Mouse (Mus musculus) spleen, embryonic (tissue): ENCODE results near the gene Abcg1.

Source experiments
- CTCF ChIA-PET: fragments of 350-600 bp; sonication (Branson Sonifier 250); formaldehyde crosslinking; loops from one replicate; lab custom pipeline; 2022; lab: Charles Lee

Gene Abcg1

DNA sequence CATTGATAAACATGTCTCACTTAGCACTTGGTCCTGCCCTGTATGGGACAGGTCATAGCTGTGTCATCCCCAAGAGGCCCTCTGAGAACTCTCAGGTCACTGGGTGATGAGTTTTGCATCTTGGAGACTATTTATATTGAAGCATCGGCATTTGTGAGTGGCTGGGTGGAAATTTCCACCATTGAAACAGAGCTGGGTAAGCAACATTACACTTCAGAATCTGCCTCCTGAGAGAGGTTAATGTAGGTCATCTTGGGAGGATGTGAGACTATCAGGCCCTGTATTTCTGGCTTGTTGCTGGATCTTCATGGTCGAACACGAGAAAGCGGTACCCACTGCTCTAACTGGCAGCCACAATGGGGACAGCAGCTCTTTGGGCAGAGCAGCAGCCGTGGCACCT, 18.0 kb downstream of the Abcg1 start:
- CTCF ChIA-PET: interaction anchor here (0.9 kb wide), 1 partner anchor 47 kb away, joined by 3 read pairs; no protein-coding TSS in a partner anchor

DNA sequence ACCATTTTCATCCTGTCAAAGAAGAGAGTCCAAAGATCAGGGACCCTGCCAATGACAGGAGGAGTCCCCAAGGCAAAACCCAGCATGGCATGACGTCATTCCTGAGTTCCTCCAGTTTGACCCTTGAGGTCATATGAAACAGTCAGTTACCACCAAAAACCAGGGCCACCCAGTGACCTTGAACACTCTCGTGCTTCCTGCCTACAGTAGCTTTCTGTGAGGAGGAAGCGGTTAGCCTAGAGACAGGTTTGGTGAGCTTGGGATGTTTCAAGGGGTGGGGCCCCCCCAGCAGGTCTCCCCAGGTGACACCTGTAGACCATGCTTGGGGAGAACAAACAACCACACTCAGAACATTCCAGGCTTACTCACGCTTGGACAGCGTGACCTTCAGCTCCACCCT, 20.1 kb downstream of the Abcg1 start:
- CTCF ChIA-PET: interaction anchor here (1.1 kb wide), 1 partner anchor 17 kb away, joined by 3 read pairs; no protein-coding TSS in a partner anchor

DNA sequence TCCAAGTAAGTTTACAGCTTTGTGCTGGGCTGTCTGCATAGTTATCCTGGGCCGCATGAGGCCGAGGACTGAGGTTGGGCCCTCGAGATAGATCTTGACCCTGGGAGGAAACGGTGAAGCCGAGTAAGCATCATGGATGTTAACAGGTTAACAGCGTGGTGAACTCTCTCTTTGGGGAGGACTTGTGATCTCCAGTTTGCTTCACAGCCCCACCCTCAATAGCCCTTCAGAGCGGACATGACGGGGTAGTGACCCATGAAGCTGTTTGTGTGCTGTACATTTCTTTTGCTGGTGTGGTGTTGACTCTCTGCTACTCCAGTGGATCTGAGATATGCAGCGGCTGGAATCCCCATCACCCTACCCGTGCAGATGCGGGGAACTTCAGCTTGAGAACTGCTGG, 21.1 kb downstream of the Abcg1 start:
- CTCF ChIA-PET: no interaction called here

DNA sequence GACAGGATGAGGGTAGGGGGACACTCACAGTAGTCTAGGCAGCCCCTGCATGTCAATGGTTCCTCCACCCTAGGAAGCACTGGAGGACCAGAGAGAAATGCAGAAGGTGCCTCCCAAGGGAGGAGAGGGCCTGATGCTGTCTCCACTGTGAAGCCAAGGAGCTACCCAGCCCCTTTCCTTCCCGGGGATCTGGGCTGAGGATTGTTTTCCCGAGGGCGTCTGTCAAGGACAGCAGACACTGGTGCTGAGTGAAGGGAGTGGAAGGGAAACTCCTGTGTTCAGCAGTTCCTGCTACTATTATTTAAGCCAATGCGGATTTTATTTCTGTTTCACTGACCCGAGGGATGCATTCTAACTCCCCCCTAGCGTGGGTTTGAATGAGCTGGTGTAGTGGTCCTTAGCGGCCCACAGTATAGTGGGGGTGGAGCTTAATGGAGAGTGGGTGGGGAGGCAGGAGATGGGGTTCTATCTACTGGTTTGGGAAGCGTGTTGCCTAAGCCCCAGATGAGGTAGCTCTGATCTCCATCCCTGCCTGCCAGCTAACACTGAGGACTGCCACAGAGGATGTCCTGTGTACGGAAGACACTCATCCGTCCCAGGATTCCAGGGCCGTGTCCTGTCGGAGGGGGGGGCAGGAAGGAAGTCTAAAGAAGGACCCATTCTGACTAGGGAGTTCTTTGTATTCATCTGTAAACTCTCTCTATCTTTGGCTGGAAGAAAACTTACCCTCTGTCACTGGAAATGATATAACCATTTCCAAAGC, 21.8 kb downstream of the Abcg1 start:
- CTCF ChIA-PET: no interaction called here

DNA sequence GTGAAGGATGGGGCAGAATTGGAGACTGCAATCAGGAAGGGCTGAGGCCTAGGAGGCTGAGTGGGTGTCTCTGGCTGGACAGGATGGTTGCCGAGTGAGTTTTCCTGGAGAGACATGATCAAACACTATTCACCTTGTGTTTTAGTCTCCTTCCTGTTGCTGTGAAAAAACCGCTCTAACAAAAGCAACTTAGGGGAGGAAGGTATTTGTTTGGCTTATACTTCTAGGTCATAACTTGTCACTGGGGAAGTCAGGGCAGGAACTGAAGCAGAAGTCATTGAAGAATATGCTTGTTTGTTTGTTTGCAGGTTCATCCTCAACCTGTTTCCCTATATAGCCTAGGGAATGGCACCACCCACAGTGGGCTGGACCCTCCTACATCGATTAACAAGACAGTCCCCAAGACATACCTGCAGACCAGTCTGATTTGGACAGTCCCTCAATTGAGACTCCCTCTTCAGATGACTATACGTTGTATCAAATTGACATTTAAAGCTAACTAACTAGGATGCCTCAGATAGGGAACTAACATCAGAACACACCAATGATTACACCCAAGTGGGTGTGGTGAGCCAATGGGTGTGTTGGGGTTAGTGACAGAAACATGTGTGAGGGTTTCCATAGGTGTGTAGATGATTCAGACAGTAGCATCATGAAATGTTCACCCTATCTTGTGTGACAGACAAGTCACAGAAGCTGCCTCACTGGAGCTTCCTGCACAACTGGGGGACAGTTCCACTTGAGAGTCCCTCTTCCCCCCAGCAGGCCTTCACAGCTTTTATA, 25.0 kb downstream of the Abcg1 start:
- CTCF ChIA-PET: no interaction called here

DNA sequence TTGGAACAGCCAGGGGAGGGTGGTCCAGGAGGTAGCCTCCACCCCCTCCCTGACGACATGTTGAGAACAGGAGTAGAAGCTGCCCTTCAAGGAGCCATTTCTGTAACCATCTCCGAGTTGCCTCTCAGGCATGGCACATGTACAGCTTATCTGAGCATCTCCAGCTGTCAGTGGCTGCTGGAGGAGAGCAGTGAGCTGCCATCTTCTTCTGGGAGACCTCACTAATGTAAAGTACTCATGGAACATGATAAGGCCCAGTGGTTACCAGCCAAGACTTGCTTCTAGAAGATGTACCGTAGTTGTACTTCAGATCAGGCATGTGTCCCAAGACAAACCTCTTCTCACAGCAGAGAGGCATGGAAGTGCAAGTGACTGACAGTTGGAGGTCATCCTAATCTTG, 28.0 kb downstream of the Abcg1 start:
- CTCF ChIA-PET: no interaction called here

DNA sequence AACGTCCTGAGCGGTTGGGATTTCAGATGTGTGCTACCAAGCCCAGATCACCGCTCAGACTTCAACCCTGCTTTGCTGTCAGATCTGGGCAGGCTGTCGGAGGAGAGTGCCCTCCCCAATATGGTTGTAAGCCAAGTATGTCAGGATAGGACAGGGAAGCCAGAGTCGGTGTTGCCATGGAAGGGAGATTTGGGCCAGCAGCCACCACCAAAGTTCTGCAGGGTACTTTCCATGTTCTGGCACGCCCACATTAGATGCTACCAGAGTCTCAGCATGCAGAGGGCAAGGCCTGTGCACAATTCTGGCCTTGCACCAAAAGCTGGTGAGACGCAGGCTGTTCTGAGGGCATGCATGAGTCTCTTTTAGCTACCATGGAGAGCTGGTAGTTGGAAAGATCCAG, 28.7 kb downstream of the Abcg1 start:
- CTCF ChIA-PET: no interaction called here

DNA sequence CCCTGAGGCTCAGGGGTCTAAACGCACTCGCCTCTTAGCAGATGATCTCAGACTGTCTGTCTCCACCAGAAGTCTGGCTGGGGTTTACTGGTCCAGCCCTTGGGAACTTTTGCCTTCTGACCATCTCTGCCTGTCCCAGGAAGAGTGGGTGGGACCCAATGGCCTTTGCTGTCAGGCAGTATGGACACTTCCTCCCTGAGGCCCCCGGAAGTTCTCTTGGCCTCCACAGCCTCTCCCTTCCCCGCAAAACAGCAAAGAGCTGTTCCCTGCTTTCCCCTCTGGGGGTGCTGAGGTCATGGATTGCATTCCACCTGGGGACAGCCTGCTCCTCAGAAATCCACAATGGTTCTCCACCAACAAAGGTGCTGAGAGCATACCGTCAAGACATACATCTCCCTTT, 31.2 kb downstream of the Abcg1 start:
- CTCF ChIA-PET: no interaction called here

DNA sequence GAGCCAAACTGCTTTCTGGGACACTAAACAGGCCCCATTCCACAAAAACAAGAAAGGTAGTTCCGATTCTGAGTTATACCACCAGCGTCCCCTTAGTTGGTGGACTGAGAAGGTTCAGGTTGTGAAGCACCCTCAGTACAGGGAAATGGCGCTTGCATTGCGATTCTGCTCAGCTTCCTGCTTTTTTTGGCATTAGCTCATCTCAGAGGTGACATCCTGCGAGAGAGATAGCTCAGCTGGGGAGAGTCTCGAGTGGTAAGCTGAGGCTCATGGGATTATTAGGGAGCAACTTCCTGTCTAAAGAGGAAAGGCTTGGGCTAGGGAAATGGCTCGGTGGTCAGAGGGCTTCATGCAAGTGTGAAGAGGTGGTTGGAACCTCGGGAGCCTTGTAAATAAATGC, 32.4 kb downstream of the Abcg1 start:
- CTCF ChIA-PET: no interaction called here

DNA sequence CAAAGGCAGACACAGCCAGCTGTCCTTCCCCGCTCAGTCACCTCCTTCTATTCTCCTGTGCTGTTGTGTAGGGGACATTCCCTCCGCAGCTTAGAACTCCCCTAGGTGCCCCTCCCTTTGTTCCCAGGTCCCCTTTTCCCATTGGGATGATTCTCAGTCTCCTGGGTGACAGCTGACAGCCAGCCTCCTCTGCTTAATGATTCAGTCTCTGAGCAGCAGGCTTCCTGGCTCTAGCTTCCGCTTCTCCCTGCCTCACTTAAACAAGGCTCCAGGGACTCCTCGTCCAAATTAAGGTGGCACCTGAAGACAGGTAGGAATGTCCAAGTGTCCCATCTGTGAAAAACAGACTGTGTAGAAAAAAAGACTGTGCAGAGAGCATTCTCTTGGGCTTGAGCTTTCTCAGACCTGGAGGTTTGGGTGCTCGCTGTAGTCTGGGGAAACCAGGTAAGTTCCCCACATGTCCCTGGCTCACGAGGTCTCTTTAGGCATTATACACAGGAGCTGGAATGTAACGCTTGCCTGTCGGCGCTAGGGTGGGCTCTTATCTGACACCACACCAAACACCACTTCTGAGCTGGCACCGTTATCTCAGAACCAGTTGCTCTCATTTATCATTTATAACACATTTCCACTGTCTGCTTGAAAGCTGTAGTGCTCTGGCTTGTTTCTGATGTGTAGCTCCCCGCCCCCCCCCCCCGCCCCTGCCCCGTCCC, 33.7 kb downstream of the Abcg1 start:
- CTCF ChIA-PET: interaction anchor here (0.6 kb wide), 1 partner anchor 347 kb away, joined by 3 read pairs; no protein-coding TSS in a partner anchor

DNA sequence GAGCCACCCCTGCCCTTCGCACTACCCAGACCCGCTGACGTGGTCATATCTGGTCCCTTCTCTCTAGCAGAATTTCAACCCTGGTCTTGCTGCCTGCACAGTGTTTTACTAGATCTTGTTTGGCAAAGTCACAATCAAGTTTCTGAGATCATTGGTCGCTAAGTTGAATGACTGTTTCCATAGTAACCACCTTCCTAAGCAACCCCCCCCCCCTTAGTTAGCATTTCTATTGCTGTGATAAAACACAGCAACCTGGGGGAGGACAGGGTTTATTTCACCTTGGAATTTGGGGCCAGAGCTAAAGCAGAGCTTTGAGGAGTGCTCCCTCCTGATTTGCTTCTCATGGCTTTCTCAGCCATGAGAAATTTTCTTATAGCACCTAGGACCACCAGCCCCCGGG, 37.3 kb downstream of the Abcg1 start:
- CTCF ChIA-PET: interaction anchor here (0.6 kb wide), 1 partner anchor 1145 kb away, joined by 3 read pairs; no protein-coding TSS in a partner anchor

DNA sequence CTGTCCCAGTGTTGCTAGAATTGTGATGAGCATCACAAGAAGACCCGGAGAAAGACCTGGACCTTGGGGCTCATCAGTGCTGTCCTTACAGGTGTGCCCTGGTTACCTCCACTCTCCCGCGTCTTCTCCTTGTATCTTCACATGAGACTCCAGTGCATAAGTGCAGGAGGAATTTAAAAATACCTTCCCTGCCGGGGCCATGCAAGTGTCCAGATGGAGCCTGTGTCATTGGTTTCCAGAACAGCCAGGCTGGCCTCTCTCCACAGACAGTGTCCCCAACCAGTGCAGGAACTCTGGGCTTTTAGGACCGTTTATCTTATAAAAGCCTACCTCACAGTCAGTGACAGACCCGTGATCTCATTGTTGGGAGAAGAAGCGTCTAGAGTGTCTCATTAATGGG, 38.1 kb downstream of the Abcg1 start:
- CTCF ChIA-PET: interaction anchor here (0.6 kb wide), 1 partner anchor 1144 kb away, joined by 3 read pairs; no protein-coding TSS in a partner anchor

DNA sequence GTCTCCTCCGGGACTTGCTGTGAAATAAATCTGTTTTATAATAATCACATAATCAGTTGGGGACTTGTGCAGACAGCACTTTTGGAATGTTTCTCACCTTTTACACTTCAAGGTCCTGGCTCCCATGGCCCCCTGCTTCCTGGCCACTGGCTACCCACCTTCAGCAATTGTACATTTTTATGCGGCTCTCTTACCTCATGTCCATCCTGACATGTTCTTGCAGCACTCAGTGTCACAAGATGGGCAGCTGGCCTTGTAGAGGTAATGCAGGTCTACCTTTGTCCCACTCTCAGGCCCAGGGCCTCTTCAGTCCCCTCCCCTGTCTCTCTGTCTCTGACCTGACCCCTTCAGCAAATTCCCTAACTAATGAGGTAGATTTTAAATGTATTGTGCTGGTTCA, 39.4 kb downstream of the Abcg1 start:
- CTCF ChIA-PET: no interaction called here

DNA sequence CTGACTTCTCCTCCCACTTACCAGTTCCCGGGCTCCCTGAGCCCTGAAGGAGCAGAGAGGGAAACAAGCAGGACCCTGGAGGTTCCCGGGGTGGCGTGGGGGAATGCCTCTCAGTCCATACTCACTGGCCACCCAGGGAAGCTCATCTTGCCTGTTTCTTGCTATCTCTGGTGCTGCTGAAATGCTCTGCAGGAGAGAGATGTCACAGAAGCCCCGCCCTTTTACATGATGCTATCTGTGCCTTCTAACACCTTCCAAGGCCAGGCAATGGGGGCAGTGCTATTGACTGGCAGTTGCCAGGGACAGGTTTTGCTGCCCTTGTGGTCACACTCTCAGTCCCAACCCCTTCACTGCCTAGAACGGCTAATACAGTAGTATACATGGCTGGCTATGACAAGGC, 41.3 kb downstream of the Abcg1 start:
- CTCF ChIA-PET: no interaction called here

DNA sequence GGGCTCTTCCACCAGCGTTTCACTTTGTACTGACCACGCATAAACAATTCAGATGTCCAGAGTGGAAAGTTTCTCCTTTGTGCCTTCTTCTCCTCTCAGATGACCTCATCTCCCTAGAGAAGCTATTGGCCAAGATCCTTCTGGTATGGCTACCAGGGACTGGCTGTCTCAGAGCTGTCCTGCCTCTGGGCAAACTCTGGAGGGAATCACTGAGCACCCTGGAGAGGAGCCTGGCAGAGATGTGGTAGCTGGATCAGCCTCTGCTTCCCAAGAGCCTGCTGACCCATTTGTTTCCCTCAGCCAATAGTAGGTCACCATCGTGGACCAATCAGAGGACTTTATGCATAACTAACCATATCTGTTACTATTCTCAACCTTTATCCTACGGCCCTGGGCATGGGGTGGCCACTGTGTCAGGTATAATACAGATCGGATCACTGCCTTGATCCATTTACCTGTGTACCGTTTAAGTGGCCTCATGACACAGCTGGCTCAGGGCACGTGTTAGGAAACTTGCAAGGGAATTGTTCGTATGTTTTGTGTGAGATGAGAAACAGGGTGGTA, 45.6 kb downstream of the Abcg1 start:
- CTCF ChIA-PET: no interaction called here

DNA sequence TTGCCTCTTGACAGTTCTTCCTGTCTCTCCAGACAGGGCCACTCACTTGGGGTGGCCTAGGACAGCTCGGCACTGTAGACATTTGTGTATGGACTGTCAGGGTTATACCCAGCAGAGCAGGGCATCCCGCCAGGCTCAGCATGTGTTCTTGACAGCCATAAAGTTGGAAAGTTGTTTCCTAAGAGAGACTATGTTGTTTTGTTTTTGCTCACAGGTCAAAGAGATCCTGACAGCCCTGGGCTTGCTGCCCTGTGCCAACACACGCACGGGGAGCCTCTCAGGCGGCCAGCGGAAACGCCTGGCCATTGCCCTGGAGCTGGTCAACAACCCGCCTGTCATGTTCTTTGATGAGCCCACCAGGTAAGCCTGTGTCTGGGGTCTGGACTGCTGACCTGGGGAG, 46.3 kb downstream of the Abcg1 start:
- CTCF ChIA-PET: no interaction called here

DNA sequence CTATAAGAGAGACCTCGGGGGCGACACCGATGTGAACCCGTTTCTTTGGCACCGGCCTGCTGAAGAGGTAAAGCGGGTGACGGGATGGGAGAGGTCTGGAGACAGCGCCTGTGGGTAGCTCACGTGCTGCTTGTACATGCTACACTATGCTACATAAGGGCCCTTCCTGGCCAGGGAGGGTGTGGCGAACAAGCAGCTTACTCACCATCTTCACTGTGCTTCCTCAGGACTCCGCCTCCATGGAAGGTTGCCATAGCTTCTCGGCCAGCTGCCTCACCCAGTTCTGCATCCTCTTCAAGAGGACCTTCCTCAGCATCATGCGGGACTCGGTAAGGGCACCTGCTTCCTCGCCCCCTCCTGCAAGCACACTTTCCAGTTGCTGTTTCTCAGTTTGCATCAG, 50.9 kb downstream of the Abcg1 start:
- CTCF ChIA-PET: interaction anchor here (0.5 kb wide), 1 partner anchor 8 kb away, joined by 3 read pairs; no protein-coding TSS in a partner anchor

DNA sequence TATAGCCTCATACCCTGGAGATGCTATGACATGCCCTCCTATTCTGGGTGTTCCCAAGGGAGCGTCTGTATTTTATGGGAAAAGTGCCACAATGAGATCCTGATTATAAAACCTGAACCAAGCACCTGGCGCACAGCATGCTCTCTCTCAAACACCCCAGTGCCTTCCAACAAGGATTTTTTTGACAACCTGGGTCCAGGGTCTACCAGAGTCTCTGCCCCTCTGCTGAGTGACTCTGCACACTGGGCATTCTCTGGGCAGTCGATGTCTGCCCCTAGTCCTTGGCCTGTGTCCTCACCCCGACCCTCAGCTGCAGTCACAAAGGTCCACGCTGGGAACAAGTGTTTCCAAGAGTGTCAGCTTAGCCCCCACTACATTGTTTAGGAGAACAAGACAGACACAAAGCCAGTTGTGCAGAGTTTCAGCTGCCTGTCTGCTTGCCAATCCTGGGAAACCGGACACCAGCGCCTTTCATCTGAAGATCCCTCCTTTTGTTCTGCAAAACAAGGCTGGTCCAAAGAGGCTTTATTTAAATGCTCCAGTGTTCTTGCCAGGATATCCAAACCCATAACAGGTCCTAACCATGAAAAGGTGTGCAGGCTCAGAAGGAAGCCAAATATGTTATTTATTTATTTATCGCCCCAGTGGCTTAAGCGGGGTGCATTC, 55.8 kb downstream of the Abcg1 start:
- CTCF ChIA-PET: no interaction called here

DNA sequence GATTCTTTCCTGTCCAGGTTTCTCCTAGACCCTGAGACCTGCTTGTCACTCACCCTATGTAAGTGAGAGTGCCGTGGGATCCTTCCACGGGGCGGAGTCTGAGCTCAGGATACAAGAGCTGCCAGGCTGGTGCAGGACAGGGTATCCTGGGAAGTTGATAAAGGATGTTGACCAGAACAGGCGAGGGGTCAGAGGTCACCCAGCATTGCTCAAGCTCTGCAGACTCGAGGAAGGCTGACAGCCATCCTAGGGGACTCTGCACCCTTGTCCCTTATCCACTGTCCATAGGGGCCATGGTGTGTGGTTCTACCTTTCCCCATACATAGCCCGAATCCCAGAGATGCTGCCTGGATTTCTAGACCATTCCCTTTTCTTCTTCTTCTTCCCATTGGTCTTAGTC, 58.6 kb downstream of the Abcg1 start:
- CTCF ChIA-PET: no interaction called here

DNA sequence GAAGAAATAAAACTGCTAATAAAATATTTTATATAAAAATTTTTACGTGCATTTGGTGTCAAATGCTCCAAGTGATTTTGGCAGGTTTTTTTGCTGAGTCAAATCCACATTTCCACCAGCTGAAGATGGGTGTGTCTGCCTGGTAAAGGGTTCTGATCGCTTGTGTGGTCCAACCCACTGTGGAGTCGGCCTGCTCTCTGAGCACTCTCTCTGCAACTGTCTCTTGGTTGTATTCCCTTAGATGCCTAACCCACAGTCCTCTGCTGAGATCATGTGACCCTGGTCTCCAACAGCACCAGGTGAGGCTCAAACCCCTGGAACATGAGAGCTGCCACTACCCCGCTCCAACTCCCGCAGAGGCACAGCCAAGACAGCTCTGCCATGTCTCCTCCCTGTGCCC, 60.5 kb downstream of the Abcg1 start:
- CTCF ChIA-PET: no interaction called here

DNA sequence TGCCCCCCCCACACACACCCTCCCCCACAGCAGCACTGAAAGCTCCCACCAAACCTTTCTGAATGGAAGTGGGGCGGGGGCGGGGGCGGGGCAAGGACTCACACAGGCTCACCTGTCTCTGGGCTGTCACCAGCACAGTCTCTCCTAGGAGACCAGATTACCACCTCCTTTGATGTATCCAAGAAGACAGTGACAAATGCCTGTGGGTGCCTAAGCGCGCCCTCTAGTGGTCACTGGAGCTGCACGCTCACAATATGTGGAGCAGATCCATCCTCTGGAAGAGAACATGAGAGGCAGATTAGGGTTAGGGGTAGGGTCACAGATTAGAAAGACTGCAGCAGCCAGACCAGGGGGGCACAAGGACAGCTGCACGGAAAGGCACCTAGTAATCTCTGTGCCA, 62.0 kb downstream of the Abcg1 start:
- CTCF ChIA-PET: interaction anchor here (0.5 to 2.4 kb wide), 9 partner anchors 10 to 175 kb away, joined by 3 to 21 read pairs (median 5); partner anchors contain the start of gene Abcg1
